ENCODE assay signal across 29 mouse cellular contexts in genomic region chr2:113800846-113801245, GRCm38 (mm10). TPM values are rescaled to one million over a fixed set of nuclear protein-coding genes. Genes with fewer than 3 reads are reported as not detected.
"Had no signal": no experiment of that assay in that cellular context is flagged by ENCODE, and none has a peak within 500 bp of the region (broad histone marks: within the 10 kb centered on the region; RNA-seq: fewer than 3 reads in every experiment).

No protein-coding gene starts in this region.

- DNase-seq: gastrocnemius, postnatal 14 days; gastrocnemius, postnatal 36 days; heart, adult 18-20 months; heart, postnatal 14 days; heart, postnatal 36 days; kidney, adult 18-20 months; kidney, adult 8-10 months; kidney, postnatal 10 days; kidney, postnatal 25 days; kidney, postnatal 4 days; layer of hippocampus, postnatal 36 days; left cerebral cortex, postnatal 4 days; liver; liver, embryonic 13.5 days had no signal

- H3K27me3 ChIP-seq: heart, embryonic 15.5 days; hindbrain, embryonic 13.5 days; hindbrain, embryonic 15.5 days; intestine, embryonic 15.5 days; liver, embryonic 13.5 days; liver, embryonic 15.5 days had no signal

- ATAC-seq: inflammation-experienced regulatory T-cells, adult 6 months; intestine, embryonic 15.5 days; intestine, postnatal 0 days had no signal

- H3K27ac ChIP-seq: heart, embryonic 13.5 days; heart, embryonic 15.5 days; hindbrain, embryonic 13.5 days; hindbrain, embryonic 15.5 days; intestine, embryonic 15.5 days; layer of hippocampus, adult 2 months; limb, embryonic 12.5 days; liver, embryonic 13.5 days; liver, embryonic 15.5 days had no signal

- H3K9me3 ChIP-seq: heart, embryonic 13.5 days; heart, embryonic 15.5 days; hindbrain, embryonic 13.5 days; hindbrain, embryonic 15.5 days; intestine, embryonic 15.5 days; limb, embryonic 12.5 days; liver, embryonic 13.5 days; liver, embryonic 15.5 days had no signal

- H3K36me3 ChIP-seq: heart, embryonic 13.5 days; heart, embryonic 15.5 days; hindbrain, embryonic 15.5 days; intestine, embryonic 15.5 days; limb, embryonic 12.5 days; liver, embryonic 13.5 days; liver, embryonic 15.5 days had no signal

- H3K4me1 ChIP-seq: heart, embryonic 13.5 days; heart, embryonic 15.5 days; hindbrain, embryonic 13.5 days; hindbrain, embryonic 15.5 days; intestine, embryonic 15.5 days; liver, embryonic 13.5 days; liver, embryonic 15.5 days had no signal

- H3K4me2 ChIP-seq: heart, embryonic 11.5 days; heart, embryonic 13.5 days; heart, embryonic 15.5 days; hindbrain, embryonic 13.5 days; hindbrain, embryonic 15.5 days; intestine, embryonic 15.5 days; limb, embryonic 12.5 days; liver, embryonic 11.5 days; liver, embryonic 13.5 days; liver, embryonic 15.5 days had no signal

- H3K4me3 ChIP-seq: heart, embryonic 13.5 days; heart, embryonic 15.5 days; hindbrain, embryonic 13.5 days; hindbrain, embryonic 15.5 days; intestine, embryonic 15.5 days; layer of hippocampus, adult 2 months; limb, embryonic 12.5 days; liver, embryonic 13.5 days; liver, embryonic 15.5 days had no signal

- H3K9ac ChIP-seq: heart, embryonic 13.5 days; heart, embryonic 15.5 days; hindbrain, embryonic 13.5 days; hindbrain, embryonic 15.5 days; intestine, embryonic 15.5 days; limb, embryonic 12.5 days; liver, embryonic 13.5 days; liver, embryonic 15.5 days had no signal

RNA-seq across cellular contexts. Expression of gene Scg5, which starts 28.1 kb away (rescaled TPM):
- total RNA-seq: gastrocnemius, adult 18-20 months; gastrocnemius, postnatal 36 days; heart, postnatal 36 days; hematopoietic stem cell, adult 5-6 weeks had no signal

RNA-seq across cellular contexts. Expression of gene Grem1, which starts 42.4 kb away (rescaled TPM):
- total RNA-seq: gastrocnemius, postnatal 36 days; heart, postnatal 14 days; heart, postnatal 36 days; hematopoietic stem cell, adult 5-6 weeks had no signal
- polyA plus RNA-seq: heart, postnatal 0 days; inflammation-experienced regulatory T-cells, adult 6 months; liver, embryonic 13.5 days had no signal
